Mouse (Mus musculus) cerebellum, postnatal 25 days (tissue): ENCODE measurements around the gene Zfp870.

Source experiments
- DNase-seq, 2 experiments: peaks; one replicate each; pipeline ENCODE4 v3.0.0; 2021; ENCODE audit warnings: mixed read lengths in 2 of 2

Gene Zfp870

GRCm38 (mm10) chr17:32891239-32892180 lies at the start of gene Zfp870:
Zfp870 (minus strand) TSS chr17:32891642.
- DNase-seq: peak; percentile 82 to 87

DNA sequence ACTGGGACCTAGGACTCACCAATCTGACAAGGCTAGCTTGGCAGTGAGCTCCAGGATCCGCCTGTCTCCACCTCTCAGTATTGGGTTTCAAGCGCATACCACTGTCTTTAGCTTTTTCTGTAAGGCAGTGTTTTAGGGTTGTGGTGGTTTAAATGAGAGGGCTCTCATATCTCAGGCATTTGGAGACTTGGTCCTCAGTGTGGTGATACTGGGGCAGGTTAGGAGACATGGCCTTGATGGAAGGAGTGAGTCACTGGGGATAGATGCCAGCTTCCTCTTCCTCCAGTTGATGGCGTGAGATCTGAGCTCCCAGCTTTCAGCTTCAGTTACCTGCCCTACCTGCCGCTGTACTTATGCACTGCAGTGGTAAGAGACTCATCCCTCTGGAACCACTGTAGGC lies 48.4 kb upstream of the Zfp870 start:
- DNase-seq: no peak

DNA sequence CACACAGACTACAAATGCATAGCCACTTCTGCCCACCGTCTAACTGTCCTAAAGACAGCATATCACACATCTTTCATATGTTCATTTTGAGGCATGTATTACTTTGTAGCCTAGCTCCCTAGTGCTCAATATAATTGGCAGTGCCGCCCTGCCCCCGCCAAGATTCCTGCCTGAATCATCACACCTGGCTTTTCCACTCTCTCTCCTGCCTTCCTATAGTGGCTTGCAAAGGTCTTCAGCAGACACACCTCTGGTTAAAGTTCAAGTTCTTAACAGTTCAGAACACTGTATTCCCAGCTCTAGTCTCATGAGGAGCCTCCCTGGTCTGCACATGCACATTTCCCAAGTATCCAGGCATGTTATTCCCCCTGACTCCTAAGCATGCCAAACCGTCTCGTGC lies 36.4 kb upstream of the Zfp870 start:
- no peak for DNase-seq

- DNase-seq: peak; percentile 76 to 84
These were observed 33.3 kb upstream of the Zfp870 start for GRCm38 (mm10) chr17:32924658-32925312.

DNA sequence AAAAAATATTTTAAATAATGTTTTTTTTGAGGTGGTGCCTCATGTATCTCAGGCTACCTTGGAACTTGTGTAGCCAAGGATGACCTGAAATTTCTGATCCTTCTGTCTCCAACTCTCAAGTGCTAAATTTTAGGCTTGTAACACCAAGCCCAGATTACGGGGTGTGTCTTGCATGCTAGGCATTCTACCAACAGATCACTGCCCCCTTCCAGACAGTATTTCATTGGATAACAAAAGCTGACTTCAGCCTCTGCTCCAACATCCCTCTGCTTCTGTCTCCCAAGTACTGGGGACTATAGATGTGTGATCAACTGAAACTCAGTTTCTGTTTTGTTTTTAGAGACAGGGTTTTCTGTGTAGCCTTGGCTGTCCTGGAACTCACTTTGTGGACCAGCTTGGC lies 32.2 kb upstream of the Zfp870 start:
- DNase-seq: no peak

DNA sequence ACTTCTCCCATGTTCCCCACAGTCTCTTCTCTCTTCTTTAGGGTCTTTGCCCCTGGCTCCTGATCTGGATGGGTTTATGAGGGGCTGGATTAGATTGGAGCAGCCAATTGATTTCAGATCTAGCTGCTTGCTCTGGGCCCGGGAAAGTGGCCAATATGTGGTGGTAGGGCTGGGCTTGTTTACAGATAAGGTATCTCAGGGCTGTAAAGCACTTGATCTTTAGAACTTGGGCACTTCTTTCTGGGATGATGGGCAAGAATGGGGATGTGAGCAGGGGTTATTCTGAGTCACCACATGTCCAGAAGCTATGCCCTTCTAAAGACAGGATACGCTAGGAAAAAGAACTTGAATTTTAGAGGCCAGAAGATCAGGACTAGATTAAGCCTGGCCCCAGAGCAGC lies 27.7 kb upstream of the Zfp870 start:
- no peak for DNase-seq

DNA sequence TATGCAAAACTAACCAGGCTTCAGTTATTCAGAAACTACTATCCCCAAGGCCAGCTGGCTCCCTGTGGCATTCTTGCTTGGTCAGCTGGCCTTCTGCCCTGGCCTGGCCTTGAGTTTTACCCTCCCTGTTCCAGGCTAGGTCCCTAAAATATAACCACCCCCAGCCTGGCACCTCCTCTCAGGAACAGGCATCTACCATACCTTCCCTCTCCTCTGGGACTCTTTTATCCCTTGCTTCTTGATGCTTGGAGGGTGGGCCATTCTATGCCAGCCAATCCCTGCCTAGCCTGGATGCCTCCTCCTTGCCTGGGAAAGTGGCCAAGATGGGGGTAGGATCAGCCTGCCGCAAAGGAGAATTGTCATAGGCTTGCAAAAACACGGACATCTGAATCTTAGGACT lies 25.7 kb upstream of the Zfp870 start, which contains the start of gene Cyp4f14:
Gene Cyp4f14 (minus strand): TSS at position 212 of the 400 bp plus-strand sequence.
- peak; percentile 49 to 65 for DNase-seq

- DNase-seq: no peak
These were observed 24.6 kb upstream of the Zfp870 start for GRCm38 (mm10) chr17:32916075-32916474.

DNA sequence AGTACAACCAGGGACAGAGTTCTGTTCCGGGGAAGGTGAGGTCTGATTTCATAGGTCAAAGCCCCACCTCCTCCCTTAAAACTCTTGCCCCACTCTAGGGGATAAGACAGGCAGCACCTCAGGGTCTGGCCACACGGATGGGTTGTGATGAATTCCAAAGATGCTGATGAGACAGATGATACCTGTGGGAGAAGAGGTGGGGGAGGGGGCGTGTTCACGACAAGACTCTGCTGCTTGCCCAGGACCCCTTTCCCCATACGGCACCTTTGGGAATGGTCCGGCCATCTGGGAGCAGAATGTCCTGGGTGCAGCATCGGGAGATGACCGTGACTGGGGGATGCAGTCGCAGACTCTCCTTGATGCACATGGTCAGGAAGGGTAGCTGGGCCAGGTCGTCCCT lies 14.7 kb upstream of the Zfp870 start:
- no peak for DNase-seq

DNA sequence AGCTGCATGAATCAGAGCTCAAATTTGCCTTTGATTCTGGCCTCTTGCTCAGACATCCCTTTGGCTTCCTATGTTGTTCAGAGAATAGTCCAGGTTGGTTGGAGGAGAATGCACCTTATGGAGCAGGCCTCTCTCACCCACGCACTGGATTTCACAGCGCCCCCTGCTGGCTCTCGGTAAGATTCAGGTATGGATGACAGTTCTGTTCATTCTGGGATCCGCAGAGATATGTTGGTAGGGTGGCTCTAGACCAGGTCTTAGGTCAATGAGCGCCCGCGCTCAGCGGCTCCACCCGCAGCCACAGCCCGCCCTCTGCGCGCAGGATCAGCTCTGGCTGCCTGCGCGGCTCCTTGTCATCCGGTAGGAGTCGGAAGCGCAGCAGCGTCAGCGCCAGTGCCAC lies 13.8 kb upstream of the Zfp870 start:
- DNase-seq: peak; percentile 70 to 81

DNA sequence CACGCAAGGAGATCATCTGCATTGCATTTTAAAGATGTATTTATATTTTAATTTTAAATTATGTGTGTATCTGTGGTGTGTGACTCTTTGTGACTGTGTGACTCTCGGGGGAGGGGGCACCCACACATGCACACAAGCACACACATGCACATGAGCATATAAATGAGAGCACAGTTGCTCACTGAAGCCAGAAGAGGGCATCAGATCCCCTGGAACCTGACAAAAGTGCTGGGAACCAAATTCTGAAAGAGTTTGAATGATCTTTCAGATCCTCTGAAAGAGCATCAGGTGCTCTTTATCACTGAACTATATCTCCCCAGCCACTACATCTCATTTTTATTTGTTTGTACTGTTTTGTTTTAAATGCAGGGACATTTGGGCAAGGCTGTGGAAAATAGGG lies 13.0 kb upstream of the Zfp870 start:
- no peak for DNase-seq

- no peak for DNase-seq
These were observed 10.5 kb upstream of the Zfp870 start for GRCm38 (mm10) chr17:32901751-32902525.

DNA sequence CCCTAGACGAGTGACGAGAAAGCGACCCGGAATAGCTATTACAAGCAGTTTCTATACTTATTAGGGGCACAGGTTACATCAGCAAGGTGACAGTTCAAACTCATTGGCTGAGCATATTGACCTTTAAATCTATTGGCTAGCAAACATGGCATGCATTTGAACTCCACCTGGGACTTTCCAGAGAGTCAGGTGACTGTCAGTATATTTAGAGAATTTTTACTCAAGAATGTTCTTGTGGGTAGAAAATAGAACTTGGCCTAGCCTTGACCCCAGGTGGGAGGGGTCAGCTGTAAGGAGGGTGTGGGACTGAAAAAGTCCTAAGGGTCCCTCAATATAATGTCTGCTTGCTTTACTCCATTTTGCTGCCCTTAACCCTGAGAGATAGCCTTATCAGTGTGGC lies 4.0 kb upstream of the Zfp870 start:
- DNase-seq: no peak

GRCm38 (mm10) chr17:32893901-32894300 lies 2.5 kb upstream of the Zfp870 start:
- no peak for DNase-seq

GRCm38 (mm10) chr17:32890852-32891238 lies 597 bp downstream of the Zfp870 start:
- no peak for DNase-seq

- no peak for DNase-seq
These were observed 1.8 kb downstream of the Zfp870 start for GRCm38 (mm10) chr17:32889611-32890010.

GRCm38 (mm10) chr17:32880320-32881218 lies 10.9 kb downstream of the Zfp870 start:
- DNase-seq: no peak

GRCm38 (mm10) chr17:32878773-32879172 lies 12.7 kb downstream of the Zfp870 start:
- no peak for DNase-seq

GRCm38 (mm10) chr17:32877471-32878171 lies 13.8 kb downstream of the Zfp870 start:
- DNase-seq: peak in 1 of 2 experiments; percentile 10

- DNase-seq: no peak
These were observed 18.7 kb downstream of the Zfp870 start for GRCm38 (mm10) chr17:32872696-32873095.

DNA sequence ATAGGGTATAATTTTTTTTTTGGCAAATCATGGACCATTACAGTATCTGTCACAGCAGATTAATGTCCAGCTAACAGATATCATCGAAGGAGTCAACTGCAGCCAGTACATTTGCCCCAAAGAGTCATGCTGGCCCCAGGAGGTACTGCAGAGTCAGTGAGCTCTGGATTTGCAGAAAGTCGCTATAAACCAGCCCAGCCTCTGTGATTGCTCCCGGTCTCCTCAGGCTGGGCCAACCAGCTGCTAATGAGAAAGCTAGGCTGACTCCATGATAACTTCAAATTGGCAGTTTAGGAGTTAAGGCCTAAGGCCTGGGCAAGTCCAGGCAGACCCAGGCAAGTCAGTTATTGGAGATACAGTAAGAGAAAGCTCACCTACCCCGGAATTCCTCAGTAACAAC lies 19.4 kb downstream of the Zfp870 start:
- DNase-seq: no peak
